Mouse (Mus musculus): ENCODE data around the gene Polr3b. TPM values are rescaled to one million over a fixed set of nuclear protein-coding genes. Genes with fewer than 3 reads are reported as not detected.

Gene Polr3b
- total RNA-seq, 2 experiments from 2014 or later, result 14.6 to 15.7 TPM

GRCm38 (mm10) chr10:84665713-84666260, 43.7 kb downstream of the Polr3b start:
- no peak for DNase-seq

GRCm38 (mm10) chr10:84675653-84676052, 53.6 kb downstream of the Polr3b start:
- DNase-seq, result no peak

GRCm38 (mm10) chr10:84676511-84676910, 54.4 kb downstream of the Polr3b start:
- DNase-seq, result no peak

- DNase-seq, result no peak
These were observed 55.8 kb downstream of the Polr3b start for GRCm38 (mm10) chr10:84677871-84678270.

- no peak for DNase-seq
These were observed 56.3 kb downstream of the Polr3b start for GRCm38 (mm10) chr10:84678441-84678840.

- no peak for DNase-seq
These were observed 63.5 kb downstream of the Polr3b start for GRCm38 (mm10) chr10:84685444-84686121.

- no peak for DNase-seq
These were observed 64.0 kb downstream of the Polr3b start for GRCm38 (mm10) chr10:84686122-84686497.

- DNase-seq, result no peak
These were observed 64.6 kb downstream of the Polr3b start for GRCm38 (mm10) chr10:84686705-84687104.

GRCm38 (mm10) chr10:84687736-84688135, 65.6 kb downstream of the Polr3b start:
- DNase-seq, result no peak

GRCm38 (mm10) chr10:84689846-84690245, 67.8 kb downstream of the Polr3b start:
- no peak for DNase-seq

GRCm38 (mm10) chr10:84690818-84691217, 68.7 kb downstream of the Polr3b start:
- no peak for DNase-seq

- DNase-seq, result no peak
These were observed 69.6 kb downstream of the Polr3b start for GRCm38 (mm10) chr10:84691692-84692091.

- DNase-seq, result no peak
These were observed 71.9 kb downstream of the Polr3b start for GRCm38 (mm10) chr10:84693841-84694638.

GRCm38 (mm10) chr10:84700236-84700987, 78.3 kb downstream of the Polr3b start:
- DNase-seq, result no peak

GRCm38 (mm10) chr10:84701110-84701509, 79.0 kb downstream of the Polr3b start:
- no peak for DNase-seq

GRCm38 (mm10) chr10:84702115-84702514, 80.0 kb downstream of the Polr3b start:
- no peak for DNase-seq

GRCm38 (mm10) chr10:84704594-84704993, 82.5 kb downstream of the Polr3b start:
- DNase-seq, result no peak

- DNase-seq, result no peak
These were observed 83.1 kb downstream of the Polr3b start for GRCm38 (mm10) chr10:84705234-84705633.

GRCm38 (mm10) chr10:84706543-84706942, 84.5 kb downstream of the Polr3b start:
- DNase-seq, result no peak

GRCm38 (mm10) chr10:84707226-84707625, 85.1 kb downstream of the Polr3b start:
- no peak for DNase-seq

- no peak for DNase-seq
These were observed 85.8 kb downstream of the Polr3b start for GRCm38 (mm10) chr10:84707752-84708530.

- no peak for DNase-seq
These were observed 88.1 kb downstream of the Polr3b start for GRCm38 (mm10) chr10:84710192-84710591.

Measured in gastrocnemius, postnatal 10 days (tissue).